Mouse (Mus musculus): ENCODE measurements around the gene Fam126a.

Fam126a gene

DNA sequence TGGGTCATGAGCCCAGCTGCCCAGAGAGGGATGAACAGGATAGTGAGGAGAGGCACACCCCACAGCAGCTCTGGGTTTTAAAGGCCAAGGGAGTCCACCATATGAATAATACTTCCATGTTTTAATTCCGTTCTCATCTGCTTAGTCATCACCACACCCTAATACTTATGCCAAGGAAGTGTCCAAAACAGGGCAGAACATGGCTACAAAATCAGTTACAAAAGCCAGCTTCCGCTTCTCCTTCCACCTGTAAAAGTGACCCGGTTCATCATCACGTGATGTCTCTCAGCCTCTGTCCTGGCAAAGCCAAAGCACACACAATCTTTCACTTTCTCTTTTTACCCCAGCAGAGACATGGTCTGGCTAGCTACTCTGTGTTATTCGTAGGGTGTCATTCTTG is 8.9 kb upstream of the Fam126a start:
- DNase-seq = peak; percentile 40

DNA sequence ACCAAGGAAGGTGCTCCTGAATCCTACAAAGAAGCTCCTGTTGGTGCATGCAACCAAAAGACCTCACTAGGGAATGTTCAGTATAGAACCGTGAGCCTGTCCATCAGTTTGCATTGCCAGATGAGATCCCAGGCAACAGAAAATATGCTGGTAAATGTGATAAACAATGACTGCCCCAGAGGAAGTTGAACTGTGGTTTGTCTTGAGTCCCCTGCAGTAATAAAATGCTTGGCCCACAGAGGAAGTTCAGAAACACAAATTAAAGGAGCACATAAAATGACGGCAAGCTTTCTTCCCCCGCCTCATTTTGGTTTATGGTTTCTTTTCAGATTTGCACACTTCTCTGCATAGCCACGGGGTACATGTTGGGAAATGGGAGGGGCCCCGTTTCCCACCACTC is 8.3 kb upstream of the Fam126a start:
- DNase-seq = no peak

DNA sequence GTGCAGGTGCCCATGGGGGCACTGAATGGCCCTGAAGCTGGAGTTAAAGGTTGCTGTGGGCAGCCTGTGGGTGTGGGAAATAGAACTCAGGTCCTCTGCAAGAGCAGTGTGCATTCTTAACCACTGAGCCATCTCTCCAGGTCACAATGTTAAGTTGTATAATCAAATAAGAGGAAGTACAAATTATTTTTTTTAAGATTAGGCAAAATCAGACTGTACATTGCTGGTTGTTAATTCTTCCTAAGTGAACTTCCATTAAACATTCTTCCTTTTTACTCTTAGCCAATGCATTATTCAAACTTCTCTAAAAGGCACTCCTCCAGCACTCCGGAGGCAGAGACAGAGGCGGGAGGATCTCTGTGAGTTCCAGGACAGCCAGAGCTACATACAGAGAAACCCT is 7.7 kb upstream of the Fam126a start:
- DNase-seq = no peak

DNA sequence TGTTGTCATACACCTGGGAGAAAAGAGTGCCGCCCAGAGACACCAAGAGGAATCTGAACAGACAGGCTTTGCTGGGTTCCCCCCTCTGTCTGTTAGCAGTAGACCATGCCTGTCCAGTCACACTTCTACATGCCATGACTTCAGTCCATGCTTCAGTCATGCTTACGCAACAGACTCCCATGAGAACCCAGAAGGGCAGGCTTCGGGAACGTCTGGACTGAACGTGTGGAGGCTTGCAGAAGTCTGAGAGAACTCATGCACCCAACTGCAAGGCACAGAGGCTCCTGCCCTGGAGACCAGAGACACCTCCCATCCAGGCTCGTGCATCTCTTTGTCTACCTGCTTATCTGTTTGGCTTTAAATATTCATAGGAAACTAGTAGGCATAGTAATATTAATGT is 6.2 kb upstream of the Fam126a start:
- DNase-seq = no peak

DNA sequence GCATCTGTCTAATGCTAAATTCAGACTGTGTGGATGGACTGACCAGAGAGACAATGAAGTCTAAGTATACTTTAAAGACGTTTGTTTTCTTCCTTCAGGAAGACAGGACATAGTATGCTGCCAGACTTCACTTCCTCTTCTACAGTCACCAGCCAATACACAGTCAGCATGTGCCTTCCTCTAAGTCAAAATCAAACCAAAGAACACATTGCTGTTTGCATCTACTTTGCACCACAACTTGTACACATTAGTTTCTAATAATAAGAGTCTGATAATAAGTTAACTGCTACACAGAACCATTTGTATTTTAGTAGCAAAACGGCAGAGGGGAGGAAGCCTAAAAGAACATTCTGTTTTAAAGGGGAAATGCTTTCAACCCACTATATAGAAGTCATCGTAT is 4.5 kb upstream of the Fam126a start:
- no peak for DNase-seq

DNA sequence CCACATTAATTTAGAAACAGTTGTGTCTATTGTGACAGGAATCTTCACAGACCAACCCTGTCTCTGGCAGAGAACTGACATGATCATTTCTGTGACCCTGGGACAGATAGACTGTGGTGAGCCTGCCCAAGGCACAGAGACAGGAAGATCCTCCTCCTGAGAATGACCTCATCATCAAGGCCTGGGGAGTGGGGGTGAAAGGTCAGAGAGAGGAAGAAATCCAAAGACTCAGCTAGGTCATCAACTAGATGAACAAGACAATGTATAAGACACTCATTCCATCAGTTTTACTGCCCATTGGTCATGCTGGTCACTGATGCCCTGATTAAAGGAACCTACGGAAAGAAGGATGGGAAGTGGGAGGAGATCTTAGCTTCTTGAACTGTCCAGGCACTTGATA is 3.6 kb upstream of the Fam126a start:
- no peak for DNase-seq

DNA sequence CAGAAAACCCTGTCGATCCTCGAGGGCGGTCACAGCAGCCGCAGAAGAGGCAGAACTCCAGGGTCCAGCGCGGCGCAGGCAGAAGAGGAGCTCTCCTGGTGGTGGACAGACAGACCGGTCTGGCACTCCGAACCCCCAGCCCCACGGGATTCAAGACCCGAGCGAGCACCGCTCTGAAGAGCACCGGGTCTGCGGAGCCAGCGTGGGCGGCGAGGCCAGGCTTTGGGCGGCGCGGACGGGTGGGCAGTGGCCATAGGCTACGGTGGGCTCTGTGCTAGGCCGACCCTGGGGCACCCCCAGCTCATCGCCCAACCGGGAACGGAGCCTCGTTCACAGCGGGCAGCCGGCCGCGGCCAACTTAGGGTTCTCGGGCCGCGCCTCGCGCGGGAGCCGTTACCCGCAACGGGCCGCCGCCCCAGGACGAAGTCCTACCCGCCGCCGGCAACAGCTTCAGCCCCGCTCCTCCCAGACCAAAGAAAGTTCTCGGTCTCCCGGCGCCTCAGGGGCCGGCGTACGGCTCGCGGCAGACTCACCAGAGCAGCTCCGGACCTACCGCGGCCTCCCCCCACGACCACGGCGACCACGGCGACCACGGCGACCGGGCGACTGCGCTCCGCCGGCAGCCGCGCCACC is 428 bp downstream of the Fam126a start:
- no peak for DNase-seq

DNA sequence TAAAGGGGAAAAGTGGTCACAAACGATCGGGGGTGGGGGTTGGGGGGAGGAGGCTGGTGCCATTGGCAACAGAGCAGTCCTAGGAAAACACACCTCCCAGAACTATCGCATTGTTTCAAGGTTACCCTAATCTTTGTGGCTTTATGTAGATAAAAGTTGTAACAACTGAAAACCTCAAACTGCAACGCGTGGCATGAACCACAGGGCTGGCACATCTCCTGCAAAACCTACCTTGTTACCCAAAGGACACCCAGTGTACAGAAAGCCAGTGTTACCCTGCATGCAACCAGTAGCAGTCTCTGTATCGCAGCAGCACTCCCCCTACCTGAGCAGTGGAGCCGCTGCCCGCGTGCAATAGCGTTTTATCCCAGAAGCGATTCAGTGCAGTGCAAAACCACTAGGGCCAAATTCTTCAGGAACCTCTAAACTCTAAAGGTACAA is 1.1 kb downstream of the Fam126a start:
- DNase-seq = peak; percentile 72

DNA sequence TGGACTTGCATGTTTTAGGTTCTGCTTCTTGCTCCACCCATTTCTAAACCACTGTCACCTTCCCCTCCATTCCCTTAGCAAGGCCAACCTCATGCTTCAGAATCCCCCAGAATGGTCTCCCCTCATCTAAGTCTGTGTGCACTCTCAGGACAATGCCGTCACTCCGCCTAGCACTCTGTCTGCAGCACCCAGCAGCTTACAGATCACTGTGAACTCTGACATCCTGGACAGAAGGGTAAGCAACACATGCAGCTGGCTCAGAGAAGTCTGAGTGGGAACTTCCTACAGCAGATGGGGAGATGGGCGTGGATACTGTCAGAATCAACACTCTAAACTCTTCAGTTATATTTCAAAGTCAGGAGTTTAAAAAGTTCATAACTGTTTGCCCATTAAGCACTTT is 5.5 kb downstream of the Fam126a start:
- DNase-seq = no peak

DNA sequence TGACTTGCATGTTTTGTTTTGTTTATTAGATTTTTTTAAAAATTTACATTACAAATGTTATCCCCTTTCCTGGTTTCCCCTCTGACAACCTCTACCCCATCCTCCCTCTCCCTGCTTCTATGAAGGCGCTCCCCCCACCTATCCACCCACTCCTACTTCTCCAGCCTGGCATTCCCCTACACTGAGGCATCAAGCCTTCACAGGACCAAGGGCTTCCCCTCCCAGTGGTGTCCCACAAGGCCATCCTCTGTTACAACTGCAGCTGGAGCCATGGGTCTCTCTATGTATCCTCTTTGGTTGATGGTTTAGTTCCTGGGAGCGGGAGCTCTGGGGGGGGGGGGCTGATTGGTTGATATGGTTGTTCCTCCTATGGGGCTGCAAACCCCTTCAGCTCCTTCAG is 7.3 kb downstream of the Fam126a start:
- no peak for DNase-seq

DNA sequence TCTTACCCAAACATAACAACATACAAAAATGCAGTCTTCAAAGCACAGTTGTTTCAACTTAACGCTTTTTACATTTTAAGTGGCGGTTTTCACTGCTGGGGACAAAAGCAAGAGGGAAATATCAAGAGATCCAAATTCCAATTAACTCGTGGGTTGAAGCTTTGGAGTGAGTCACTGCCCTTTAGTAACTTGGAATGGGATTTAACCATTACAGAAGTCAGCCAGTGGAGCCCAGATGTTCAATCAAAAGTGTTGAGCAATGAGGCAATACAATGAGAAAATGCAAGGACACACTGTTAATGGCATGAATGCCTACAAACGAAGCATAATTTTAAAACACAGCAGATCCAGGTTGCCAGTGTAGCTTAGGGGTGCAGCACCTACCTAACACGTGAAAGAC is 8.8 kb downstream of the Fam126a start:
- no peak for DNase-seq

DNA sequence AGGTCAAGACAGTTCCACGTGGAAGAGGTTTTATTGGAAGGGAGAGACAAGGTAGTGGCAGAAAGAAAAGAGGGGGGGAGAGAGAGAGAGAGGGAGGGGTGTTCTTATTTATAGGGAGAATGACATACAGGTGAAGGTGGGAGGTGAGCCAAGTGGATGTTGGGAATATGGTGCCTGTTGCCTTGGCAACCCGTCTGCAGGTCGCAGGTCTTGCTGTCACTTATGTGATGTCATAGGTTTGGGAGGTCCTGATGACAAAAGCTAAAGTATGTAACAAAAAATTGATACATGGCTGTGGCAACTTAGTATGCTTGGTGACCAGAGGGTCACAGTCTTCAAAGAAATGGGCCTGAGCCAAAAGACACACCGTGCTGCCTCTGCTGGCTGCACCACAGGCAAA is 10.1 kb downstream of the Fam126a start:
- DNase-seq = no peak

DNA sequence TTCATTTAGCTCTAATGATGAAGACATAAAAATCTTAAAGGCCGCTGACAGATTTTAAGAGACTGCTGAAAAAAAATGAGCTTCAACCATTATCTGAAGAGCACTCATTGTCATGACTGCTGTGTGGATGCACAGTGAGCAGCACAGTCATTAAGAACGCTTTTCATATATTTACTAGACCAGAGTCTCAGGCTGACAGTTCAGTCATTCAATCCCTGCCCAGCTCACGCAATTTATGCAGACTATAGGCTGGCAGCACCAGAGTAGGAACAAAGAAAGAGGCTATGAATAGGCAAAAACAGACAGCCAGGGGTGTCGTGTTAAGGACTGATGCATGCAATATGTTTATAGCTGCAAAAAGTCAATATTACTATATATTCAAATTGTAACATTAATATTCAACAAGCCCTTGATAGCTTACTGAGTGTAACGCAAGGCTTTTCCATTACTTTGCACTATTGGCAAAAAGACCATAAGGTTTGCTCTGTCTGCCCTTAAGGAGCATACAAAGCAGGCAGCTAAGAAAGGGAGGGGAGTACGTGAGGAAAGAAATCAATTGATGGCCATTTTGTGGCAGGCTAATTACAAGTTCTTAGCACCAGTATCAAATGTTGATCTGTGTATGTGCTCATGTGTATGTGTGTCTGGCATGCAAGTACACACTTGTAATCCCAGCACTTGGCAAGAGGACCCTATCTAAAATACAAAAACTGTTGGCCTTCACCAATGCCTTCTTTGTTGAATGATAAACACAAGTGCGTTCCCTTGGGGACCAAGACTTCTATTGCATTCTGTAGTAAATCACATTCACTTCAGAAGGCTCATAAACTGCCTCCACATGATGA is 10.9 kb downstream of the Fam126a start:
- DNase-seq = no peak

DNA sequence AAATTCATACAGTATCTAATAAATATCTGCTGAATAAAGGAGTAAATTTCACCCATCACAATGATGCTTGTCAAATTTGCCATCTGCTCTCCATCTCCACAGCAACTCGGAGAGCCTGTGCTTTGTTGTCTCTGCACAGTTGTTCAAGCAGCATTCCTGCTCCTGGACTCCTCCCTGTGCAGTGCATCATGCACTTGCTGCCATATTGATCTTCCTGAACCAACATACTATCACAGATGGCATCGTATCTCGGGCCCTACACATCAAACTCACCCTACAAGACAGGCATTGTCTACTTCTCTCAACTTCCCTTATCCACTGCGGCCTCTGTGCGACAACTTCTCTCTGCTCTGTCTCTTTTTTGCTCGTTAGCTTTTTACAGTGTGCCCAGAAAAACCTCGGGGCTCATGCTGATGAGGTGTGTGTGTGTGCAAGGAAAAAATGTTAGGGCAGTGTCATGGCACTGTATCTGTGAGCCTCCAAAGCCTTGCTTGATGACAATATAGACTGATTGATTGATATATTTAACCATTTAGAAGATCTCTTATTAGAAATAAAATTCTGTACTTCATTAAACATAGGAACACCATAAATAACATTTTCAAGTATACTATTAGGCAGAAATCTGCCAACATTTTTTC is 11.7 kb downstream of the Fam126a start:
- no peak for DNase-seq

DNA sequence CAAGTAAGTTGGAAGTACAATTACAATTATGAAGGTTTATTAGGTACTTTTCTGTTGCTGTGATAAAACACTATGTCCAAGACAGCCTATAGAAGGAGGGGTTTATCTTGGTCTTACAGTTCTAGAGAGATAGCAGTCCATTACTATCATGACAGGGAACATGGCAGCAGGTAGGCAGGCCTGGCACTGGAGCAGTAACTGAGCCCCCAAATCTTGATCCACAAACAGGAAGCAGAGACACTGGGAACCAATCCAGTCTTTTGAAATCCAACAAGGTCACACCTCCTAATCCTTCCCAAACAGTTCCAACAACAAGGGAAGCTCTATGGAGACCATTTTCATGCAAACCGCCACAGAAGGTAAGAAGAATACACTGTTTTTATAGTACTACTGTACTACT is 13.6 kb downstream of the Fam126a start:
- DNase-seq = no peak

DNA sequence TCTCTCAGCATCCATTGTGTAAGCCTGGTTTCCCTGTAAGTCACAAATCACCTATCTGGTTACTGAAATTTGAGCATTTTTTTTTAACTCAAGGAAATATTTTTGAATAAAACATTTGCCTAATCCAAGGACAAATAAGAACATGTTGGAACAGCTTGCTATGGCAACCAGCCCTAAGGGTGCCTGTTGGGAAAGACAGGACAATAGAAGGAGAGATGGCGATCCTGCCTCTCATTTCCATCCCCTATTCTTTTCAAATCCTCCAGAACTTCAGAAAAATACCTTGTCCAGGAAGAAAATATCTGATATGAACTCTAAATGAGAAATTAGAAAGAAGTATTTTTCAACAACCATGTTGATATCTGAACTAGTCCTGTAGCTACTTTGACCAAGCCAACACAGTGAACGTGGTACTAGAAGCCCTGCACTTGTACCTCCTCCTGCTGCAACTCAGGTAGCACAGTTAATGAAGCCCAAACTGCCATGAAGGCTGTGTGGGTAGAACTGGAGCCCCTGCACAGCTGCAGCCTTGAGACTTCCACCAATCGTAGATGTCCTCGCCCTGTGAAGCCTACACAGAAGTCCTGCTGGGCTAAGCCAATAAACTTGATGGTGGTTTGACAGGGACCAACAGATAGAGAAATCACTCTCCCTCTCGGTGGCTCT is 17.0 kb downstream of the Fam126a start:
- no peak for DNase-seq

DNA sequence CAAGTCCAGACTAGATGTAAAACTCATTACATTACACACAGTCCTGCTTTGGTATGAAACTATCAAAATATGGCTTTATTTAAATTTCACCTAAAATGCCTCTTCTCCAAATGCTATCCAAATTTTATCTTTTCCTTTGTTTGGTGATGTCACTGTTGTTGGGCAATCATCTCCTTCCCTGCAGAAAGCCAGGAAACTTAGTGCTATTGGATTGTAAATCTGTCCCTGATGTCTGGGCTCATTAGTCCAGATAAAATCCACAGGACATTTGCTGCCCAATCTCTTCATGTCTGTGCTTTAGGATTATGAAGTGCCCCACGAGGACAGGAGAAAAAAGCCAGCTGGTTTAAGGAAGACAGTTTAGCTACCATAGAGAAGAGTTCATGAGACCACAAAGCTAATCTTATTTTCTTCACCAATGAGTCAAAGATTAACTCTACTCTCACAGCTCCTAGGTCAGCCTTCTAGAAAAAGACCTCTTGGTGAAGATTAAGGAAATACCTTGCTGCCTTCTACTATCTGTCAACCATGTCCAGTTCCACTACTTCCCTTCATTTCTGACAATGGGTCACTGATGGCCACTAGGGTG is 31.3 kb downstream of the Fam126a start:
- DNase-seq = peak; percentile 62

DNA sequence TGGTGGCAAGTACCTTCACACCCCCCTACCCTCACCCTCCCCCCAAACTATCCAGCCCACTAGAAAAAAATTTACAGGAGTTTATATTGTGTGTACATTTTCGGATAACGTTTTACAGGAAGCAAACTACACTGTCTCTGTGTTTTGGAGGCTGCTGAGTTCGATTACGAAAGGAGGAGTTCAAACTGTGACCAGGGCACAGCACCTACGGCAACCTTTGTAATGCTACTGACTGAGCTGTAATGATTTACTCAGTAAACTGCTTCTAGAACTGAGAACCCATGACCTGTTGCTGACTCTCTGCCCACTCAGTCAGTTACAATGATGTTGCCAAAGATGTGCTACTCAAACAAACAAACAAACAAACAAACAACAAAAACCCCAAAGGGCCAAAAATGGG is 34.5 kb downstream of the Fam126a start:
- DNase-seq = peak; percentile 86

DNA sequence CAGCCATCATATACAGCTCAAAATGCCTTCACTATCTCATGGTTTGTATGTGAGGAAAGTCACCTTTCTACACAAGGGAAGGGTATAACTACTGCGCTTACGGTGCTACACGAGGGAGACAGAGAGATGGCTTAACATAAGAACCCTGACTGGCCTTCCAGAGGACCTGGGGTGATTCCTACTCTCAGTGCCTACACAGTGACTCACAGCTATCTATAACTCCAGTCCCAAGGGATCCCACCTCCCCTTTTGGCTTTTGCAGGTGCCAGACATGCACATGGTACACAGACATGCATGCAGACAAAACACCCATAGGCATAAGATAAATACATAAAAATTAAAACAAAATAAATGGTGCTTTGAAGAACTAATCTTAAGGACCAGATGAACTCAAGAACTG is 35.6 kb downstream of the Fam126a start:
- DNase-seq = no peak

DNA sequence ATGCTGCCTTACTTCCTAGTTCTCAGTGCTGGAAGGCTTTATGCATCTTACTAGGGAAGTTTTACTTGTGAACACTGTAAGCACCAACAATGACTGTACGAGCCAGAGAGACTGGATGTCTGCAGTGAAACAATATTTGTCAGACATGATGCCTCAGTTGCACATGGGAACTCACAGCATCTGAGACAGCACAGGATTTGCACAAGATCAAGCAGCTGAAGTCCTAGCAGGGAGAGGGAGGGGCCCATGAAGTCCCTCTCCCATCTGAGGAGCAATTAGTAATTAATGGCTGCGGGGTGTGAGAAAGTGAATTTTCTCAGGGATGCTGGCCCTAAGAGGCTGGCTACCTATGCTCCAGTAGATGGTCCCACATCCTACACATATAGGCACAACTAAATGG is 36.3 kb downstream of the Fam126a start:
- no peak for DNase-seq

DNA sequence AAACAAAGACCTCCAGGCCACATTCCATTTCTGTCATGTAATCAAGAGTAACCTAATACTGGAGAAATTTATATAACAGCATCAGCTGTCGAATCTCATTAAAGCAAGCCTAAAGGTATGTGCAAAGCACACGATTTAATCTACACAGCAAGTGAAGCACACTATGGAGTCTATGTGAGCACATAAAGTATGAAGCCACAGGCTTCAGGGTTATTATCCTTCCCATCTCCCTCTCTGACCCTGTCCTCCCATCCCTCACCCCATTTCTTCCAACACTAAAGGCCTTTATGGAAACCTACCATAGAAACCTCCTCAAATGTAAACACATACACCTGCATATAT is 37.0 kb downstream of the Fam126a start:
- no peak for DNase-seq

DNA sequence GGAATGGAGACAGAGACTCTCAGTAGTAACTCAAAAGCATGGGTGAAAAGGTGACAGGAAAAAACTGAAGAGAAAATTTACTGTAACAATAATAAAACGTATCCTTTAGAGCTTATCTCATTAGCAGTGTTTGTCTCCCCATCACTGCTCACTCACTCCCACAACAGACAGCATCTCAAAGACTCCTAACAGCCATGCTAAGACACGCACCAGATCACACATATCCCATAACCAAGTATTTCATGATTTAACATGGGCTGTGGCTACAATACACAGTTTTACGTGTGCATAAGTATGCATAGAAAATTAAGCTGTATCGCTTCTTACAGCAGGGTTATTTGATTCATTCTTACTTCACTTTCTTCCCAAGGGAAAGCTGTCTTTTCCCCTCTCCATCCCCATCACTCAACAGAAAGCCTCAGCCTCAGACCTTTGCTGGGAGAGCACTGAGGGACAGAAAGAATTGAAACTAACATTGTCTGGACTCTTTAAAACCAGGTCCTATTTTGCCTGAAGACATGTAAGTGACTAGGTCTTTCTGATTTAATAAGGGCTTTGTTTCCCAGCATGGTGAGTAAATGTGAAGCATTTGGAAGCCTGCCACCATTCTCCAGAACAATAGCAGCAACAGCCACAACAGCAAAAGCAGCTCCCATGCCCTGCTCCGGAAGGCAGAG is 37.5 kb downstream of the Fam126a start:
- DNase-seq = peak; percentile 70

DNA sequence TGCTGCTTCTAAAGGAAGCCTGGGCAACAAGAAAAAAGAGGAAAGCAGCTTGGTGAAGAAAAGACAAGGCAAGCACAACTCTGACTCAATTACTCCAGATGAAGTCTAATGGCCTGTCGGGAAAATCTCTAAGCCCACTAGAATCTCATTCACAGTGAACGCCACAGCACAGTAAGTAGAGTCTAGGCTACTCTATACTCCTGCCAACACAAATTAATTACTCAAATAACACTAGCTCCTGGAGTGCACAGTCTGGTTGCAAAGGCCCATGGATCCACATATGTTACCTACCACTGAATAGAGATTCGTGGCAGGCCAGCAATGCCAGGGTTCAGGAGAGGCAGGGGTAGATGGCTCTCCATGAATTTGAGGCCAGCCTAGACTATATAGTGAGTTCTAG is 40.5 kb downstream of the Fam126a start:
- no peak for DNase-seq

All from kidney, adult 9 months (tissue).